Mouse (Mus musculus) Muller cell, postnatal 12 days (primary cell): ENCODE results near the gene Ccdc36.

Experiments used
- DNase-seq: peaks from one replicate; pipeline ENCODE4 v3.0.0-alpha.2; 2015; ENCODE audit errors: inconsistent ontology term

Gene Ccdc36

DNA sequence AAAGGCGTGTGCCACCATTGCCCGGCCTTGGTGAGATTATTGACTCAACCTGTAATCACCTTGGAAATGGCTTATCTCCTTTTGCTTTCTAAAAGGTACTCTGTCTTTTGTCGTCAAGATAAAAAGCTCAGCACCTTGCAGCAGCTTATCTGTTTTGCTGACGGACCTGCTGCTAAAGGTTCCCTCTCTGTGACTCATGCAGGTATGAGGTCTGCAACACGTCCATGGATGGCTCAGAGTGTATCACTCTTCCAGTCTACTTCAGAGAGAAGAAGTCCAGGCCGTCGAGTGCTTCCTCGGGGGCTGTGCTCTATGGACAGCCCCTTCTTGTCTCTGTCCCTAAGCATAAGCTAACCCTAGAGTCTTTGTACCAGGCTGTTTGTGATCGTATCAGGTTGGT is 50.0 kb downstream of the Ccdc36 start:
- DNase-seq, result no peak
